Mouse (Mus musculus) ES-E14 (cell line): ENCODE data around the gene Nectin4.

Experiments used
- CHD2 ChIP-seq: IDR thresholded peaks from 2 replicates; pipeline ENCODE4 v1.6.1; 2014; ENCODE audit warnings: mild to moderate bottlenecking, low read depth, low read length, inconsistent platforms
- MAFK ChIP-seq: IDR thresholded peaks from 2 replicates; pipeline ENCODE4 v1.6.1; 2014; ENCODE audit warnings: mild to moderate bottlenecking, low read depth, low read length, inconsistent platforms; ENCODE audit not compliant: insufficient read depth
- ZC3H11A ChIP-seq: IDR thresholded peaks from 2 replicates; pipeline ENCODE4 v1.6.1; 2012; ENCODE audit warnings: low read depth, mild to moderate bottlenecking, inconsistent platforms, low read length, borderline replicate concordance

GRCm38 (mm10) chr1:171379935-171380599 is 10.2 kb downstream of the Nectin4 start:
- TF ChIP-seq MAFK (peak; percentile 78), CHD2 (no peak), ZC3H11A (no peak)
